Mouse (Mus musculus) right cerebral cortex, postnatal 14 days (tissue): ENCODE data around the gene Hmg20b.

ENCODE experiments used
- DNase-seq: peaks from one replicate; pipeline ENCODE4 v3.0.0; 2022

Gene Hmg20b

DNA sequence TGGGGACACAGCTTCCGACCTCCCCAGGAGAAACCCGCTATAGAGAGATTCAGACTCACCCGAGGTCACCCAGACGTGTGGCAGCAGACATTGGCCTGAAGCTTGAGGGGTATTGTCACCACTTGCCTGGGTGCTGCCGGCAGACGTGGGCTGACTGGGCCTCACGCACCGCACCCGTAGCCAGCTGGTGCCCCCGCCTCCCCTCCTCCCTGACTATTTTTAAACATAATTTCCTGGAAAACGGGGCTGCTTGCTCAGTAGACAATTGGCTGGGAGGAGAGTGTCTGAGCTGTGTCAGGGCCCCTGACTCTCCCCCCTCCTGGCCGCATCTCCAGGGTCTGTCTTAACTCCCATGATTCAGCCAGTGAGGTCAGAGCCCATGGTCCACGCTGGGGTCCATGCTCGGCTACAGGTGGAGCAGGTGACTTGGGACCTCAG lies 47.5 kb downstream of the Hmg20b start:
- DNase-seq: peak; percentile 62

DNA sequence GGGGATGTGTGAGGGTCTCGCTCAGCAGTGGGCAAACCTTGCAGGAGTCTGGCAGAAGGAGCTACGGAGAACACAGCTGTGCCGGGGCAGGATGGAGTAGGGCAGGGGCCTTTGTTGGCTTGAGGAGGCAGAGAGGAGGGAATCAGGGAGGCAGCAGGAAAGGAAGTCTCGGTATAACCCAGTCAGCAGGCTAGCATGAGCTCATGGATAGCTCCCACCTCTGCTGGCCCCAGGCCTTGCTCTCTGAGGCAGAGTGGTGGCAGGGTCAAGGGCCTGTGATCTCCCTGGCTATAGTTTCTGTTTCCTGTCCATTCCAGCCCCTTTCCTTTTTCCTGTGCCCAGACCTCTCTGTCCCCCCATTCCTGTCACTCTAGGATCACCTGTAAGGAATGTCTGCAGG lies 48.0 kb downstream of the Hmg20b start:
- DNase-seq: no peak

DNA sequence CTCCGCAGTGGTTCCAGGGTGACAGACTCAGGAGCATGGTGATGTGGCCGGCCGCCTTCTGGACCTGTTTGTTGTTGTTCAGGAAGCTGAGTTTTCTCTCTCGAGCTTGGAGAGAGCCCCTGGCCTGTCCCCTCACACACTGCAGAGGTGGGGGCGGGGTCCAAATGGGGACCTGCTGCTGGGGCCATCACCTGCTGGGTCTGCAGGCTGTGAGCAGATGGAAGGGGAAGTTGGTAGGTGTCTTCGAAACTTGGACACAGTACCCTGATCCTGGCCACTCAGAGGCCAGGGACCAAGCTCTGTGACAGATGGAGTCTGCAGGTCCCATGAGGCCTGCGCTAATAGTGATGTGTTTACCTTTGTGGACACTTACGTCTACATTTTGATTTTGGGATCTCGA lies 49.0 kb downstream of the Hmg20b start:
- DNase-seq: no peak

DNA sequence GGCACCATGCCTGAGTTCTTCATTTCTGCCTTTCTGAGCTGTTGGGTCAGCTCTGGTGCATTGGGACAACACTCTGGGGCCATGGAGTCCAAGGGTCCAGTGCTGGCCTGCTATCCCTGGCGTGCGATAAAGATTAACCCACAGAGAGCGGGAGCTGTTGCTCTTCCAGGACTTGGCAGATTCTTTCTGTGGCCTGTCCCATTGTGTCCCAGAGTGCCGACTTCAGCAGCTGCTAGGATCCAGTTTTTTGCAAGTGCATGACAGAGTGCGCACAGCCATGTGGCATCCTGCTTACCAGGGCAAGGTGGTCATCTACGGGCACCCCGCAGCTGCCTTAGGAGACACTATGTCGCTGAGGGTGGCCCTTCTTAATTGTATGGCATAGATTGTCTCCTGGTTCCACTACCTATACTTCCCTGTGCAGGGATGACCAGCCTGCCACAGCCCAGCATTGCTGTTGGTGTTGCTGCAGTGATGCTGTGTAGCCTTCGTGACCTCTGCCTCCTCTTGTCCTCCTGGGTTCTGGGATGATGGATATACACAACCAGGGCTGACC lies 49.9 kb downstream of the Hmg20b start:
- no peak for DNase-seq

DNA sequence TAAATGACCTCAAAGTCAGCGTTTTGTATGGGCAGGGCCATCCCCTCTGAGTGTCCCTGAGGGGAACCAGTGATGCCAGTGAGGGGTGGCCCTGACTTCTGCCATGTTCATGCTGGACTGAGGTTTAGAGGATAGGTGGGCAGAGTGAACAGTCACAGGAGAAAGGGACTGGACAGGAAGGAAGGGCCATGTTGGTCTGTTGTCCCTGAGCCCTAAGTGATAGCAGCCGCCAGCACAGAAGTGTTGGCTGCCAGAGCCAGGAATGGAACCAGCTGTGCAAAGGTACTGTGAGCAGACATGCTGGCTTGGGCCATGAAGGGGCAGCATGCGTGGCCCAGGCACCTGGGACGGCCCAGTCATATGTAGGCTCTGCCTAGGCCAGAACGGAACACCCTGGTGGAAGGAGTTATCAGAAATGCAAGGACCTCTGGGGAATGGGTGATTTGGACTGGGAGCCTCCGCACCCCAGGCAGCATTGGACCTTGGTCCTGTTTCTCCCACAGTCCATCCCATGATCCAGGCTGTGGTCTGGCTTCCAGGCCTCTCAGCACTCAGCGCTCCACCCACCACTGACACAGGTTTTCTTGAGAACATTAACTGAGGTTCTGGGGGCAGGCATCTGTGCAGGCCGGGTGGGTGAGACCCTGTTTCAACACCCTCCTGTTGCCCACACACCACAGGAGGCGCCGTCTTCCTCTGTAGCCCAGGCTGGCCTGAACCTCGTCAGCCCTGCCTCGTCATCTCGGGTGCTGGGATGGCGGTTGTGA lies 50.5 kb downstream of the Hmg20b start:
- DNase-seq: no peak

DNA sequence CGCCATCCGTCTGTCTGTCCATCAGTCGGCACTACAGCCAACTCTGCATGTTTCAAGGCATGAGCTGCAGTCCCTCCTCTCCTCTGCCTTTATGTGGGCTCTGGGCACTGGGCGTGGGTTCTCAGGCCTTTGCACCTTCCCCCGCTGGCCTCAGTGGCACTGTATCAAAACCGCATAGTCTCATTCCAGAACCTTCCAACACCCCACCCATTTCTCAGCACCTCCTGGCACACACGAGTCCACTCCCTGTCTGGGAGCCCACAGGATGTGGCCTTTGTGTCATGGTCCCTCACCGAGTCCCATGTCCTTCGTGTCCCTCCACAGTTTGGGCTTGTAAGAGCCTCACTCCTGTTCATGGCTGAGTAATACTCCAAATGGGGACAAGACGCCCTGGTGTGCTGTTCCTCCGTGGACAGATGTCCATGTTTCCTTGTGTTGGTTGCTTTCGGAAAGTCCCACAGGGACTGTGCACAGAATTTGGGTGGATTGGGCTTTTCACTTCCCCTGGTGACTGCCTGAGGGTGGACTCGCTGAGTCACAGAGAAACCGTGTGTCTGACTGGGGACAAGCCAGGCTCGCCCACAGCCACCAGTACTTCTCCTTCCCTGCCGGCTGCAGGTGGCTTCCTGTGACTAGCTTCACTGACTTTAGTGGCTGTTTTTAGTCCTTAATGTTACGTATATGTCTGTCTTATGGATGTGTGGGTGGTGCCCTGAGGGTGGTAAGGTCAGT lies 51.7 kb downstream of the Hmg20b start:
- DNase-seq: no peak

DNA sequence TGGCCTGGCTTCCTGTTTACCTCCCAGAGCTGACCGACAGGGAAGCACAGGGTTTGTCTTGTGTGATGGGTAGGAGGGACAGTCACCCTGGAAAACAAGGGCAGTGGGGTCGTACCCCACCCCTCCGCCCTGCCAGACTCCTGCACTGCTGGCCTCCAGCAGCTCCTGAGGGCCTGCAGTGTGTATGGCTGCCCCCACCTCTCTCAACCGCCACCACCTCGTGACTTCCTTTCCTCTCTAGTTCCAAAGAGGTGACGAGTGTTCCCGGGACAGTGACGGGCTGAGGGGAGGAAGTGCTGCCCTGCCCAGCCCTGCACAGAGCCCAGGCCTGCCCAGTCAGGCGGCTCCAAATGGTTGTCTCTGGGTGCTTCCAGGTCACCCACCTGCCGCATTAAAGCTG lies 52.4 kb downstream of the Hmg20b start:
- DNase-seq: no peak

DNA sequence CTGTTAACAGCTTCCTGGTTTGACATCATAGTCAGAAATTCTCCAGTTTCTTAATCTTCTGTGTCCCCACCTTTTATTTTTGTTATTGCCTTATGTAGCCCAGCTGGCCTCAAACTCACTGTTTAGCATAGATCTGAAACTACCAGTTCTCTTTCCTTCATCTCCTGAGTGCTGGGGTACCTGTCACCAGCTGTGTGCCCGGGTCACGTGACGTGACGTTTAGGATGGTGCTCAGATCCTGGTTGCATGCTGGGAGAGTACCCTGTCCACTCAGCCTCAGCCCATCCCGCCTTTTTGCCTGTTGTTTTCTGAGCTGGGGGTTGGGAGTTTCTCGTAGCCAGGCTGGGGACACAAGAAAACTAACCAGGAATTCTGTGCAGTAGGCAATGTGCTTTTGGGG lies 53.0 kb downstream of the Hmg20b start:
- DNase-seq: no peak
